Mouse (Mus musculus): ENCODE measurements at regions not wholly inside any gene's neighbourhood (a gene's known extent, or its start where the extent isn't known, plus 50 kb on each side); places are given as distances from the start of the nearest gene placed in this dataset.

- intact Hi-C loops (cut with DNase I) = loop anchor here (5.0 kb wide), 1 partner anchor 941 kb away; no protein-coding TSS in a partner anchor
Measured at GRCm38 (mm10) chr11:18821384-18821783, 197.4 kb downstream of the Meis1 start.

GRCm38 (mm10) chr11:18814110-18814509, 204.7 kb downstream of the Meis1 start:
- intact Hi-C loops (cut with DNase I) = no loop called here

GRCm38 (mm10) chr11:18767479-18767878, 251.3 kb downstream of the Meis1 start:
- intact Hi-C loops (cut with DNase I) = no loop called here

- intact Hi-C loops (cut with DNase I) = no loop called here
Measured at GRCm38 (mm10) chr11:18766458-18767016, 252.2 kb downstream of the Meis1 start.

- intact Hi-C loops (cut with DNase I) = no loop called here
Measured at GRCm38 (mm10) chr11:18758591-18759074, 260.2 kb downstream of the Meis1 start.

GRCm38 (mm10) chr11:18756576-18756975, 262.2 kb downstream of the Meis1 start:
- intact Hi-C loops (cut with DNase I) = loop anchor here (2.0 kb wide), 1 partner anchor 114 kb away; no protein-coding TSS in a partner anchor

- intact Hi-C loops (cut with DNase I) = loop anchor here (5.0 kb wide), 1 partner anchor 262 kb away; the partner anchor contains the start of gene Meis1
Measured at GRCm38 (mm10) chr11:18754732-18755525, 263.9 kb downstream of the Meis1 start.

- intact Hi-C loops (cut with DNase I) = loop anchor here (5.0 kb wide), 1 partner anchor 263 kb away; the partner anchor contains the start of gene Meis1
Measured at GRCm38 (mm10) chr11:18753856-18754255, 264.9 kb downstream of the Meis1 start.

GRCm38 (mm10) chr11:18753246-18753645, 265.5 kb downstream of the Meis1 start:
- intact Hi-C loops (cut with DNase I) = loop anchor here (5.0 kb wide), 1 partner anchor 264 kb away; the partner anchor contains the start of gene Meis1

GRCm38 (mm10) chr11:18752512-18752911, 266.3 kb downstream of the Meis1 start:
- intact Hi-C loops (cut with DNase I) = loop anchor here (5.0 kb wide), 1 partner anchor 265 kb away; the partner anchor contains the start of gene Meis1

- intact Hi-C loops (cut with DNase I) = loop anchor here (5.0 kb wide), 1 partner anchor 266 kb away; the partner anchor contains the start of gene Meis1
Measured at GRCm38 (mm10) chr11:18750911-18751841, 267.6 kb downstream of the Meis1 start.

- intact Hi-C loops (cut with DNase I) = loop anchor here (5.0 kb wide), 1 partner anchor 267 kb away; the partner anchor contains the start of gene Meis1
Measured at GRCm38 (mm10) chr11:18750080-18750375, 268.8 kb downstream of the Meis1 start.

- intact Hi-C loops (cut with DNase I) = loop anchor here (5.0 kb wide), 1 partner anchor 268 kb away; the partner anchor contains the start of gene Meis1
Measured at GRCm38 (mm10) chr11:18749265-18750079, 269.3 kb downstream of the Meis1 start.

GRCm38 (mm10) chr11:18747871-18748461, 270.8 kb downstream of the Meis1 start:
- intact Hi-C loops (cut with DNase I) = no loop called here

- intact Hi-C loops (cut with DNase I) = no loop called here
Measured at GRCm38 (mm10) chr11:18747361-18747760, 271.4 kb downstream of the Meis1 start.

GRCm38 (mm10) chr11:18746486-18746885, 272.3 kb downstream of the Meis1 start:
- intact Hi-C loops (cut with DNase I) = no loop called here

- intact Hi-C loops (cut with DNase I) = no loop called here
Measured at GRCm38 (mm10) chr11:18745840-18746239, 272.9 kb downstream of the Meis1 start.

GRCm38 (mm10) chr11:18734904-18735664, 283.7 kb downstream of the Meis1 start:
- intact Hi-C loops (cut with DNase I) = no loop called here

- intact Hi-C loops (cut with DNase I) = no loop called here
Measured at GRCm38 (mm10) chr11:18734075-18734474, 284.7 kb downstream of the Meis1 start.
